Mouse (Mus musculus) embryonic facial prominence, embryonic 11.5 days (tissue): ENCODE measurements at regions not wholly inside any gene's neighbourhood (a gene's known extent, or its start where the extent isn't known, plus 50 kb on each side); places are given as distances from the start of the nearest gene placed in this dataset.

Experiments used
- ATAC-seq: fragments of 200-750 bp; cut with Nextera tagmentation; replicated peaks from 2 replicates; pipeline ENCODE4 v1.8.0; 2017; ENCODE audit warnings: low read depth; ENCODE audit not compliant: insufficient number of reproducible peaks, low FRiP score, low TSS enrichment
- DNase-seq: peaks from one replicate; pipeline ENCODE4 v3.0.0-alpha.2; 2015; ENCODE audit warnings: low spot score
- H3K27ac ChIP-seq: fragments of 300-500 bp; sonication (generic); replicated peaks from 2 replicates; pipeline ENCODE4 v1.5.1; 2014; ENCODE audit warnings: mild to moderate bottlenecking, low read depth, low read length, control low read depth
- H3K27me3 ChIP-seq: fragments of 300-500 bp; sonication (generic); 2 replicates; pipeline ENCODE4 v1.6.1; 2014; ENCODE audit warnings: mild to moderate bottlenecking, low read length, moderate library complexity, mixed read lengths; ENCODE audit not compliant: control insufficient read depth, insufficient read depth
- H3K36me3 ChIP-seq: fragments of 300-500 bp; sonication (generic); replicated peaks from 2 replicates; pipeline ENCODE4 v1.6.1; 2014; ENCODE audit warnings: low read depth, mild to moderate bottlenecking, low read length, moderate library complexity, mixed read lengths; ENCODE audit not compliant: control insufficient read depth, insufficient read depth
- H3K4me1 ChIP-seq: fragments of 300-500 bp; sonication (generic); 2 replicates; pipeline ENCODE4 v1.6.1; 2014; ENCODE audit warnings: low read length, mixed read lengths; ENCODE audit not compliant: control insufficient read depth, insufficient read depth
- H3K4me2 ChIP-seq: fragments of 300-500 bp; sonication (generic); 2 replicates; pipeline ENCODE4 v1.6.1; 2014; ENCODE audit warnings: low read depth, mild to moderate bottlenecking, control low read depth, low read length, moderate library complexity
- H3K4me3 ChIP-seq: fragments of 300-500 bp; sonication (generic); 2 replicates; pipeline ENCODE4 v1.5.1; 2014; ENCODE audit warnings: low read depth, low read length, control low read depth
- H3K9ac ChIP-seq: fragments of 300-500 bp; sonication (generic); replicated peaks from 2 replicates; pipeline ENCODE4 v1.6.1; 2014; ENCODE audit warnings: mild to moderate bottlenecking, control low read depth, low read length
- H3K9me3 ChIP-seq: fragments of 300-500 bp; sonication (generic); replicated peaks from 2 replicates; pipeline ENCODE4 v1.6.1; 2016; ENCODE audit warnings: mild to moderate bottlenecking, low read length, inconsistent platforms, mixed read lengths; ENCODE audit not compliant: control insufficient read depth
- WGBS: fragments of 180-500 bp; shearing (Covaris S2); extraction: QIAGEN DNeasy Blood & Tissue Kit; methylation state at CpG from one replicate; pipeline ENCODE4 v1.1.7; 2014; 5-methylcytosine and 5-hydroxymethylcytosine counted together

DNA sequence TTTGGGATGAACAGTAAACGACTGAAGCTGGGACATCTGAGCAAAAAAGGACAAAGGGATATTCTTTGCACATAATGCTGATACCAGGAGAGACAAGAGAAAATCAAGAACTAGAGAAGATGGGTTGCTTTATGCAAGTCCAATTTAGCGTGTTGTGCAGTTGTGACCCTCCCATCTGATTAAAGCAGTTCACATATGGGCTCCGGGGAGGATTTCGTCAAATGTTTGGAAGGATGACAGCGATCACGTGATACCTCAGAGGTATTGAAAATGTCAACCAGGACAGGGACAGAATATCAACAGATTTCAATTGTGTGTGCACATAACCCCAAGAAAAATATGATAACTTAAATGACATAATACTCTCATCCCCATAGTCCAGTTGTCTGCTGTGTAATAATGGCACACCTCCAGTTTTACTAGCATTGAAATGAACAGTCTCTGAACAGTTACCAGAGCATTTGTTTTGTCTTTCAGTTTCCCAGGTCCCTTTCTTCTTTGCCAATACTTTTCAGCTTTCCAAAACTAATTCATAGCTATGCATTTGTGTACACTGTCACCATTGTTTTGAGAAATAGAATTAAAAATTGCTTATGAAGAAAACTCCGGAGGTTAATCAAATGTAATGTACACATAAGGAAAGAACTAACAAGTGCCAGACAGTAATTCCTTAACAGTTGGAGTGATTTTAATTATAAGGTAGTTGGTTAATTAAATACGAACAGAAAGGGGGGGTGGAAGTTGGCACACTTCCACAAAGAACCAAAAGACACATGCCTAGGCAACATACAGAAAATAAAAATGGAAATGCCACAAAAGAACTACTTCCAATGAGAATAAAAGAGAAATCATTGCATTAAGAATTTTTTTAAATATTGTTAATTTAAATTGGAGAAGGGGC, 582.6 kb upstream of the Map3k7 start:
- Histone ChIP-seq H3K4me3 (no peak overlapping the region), H3K4me1 (no peaks in the 10 kb centered on the region), H3K27ac (no peak overlapping the region), H3K4me2 (no peak overlapping the region), H3K36me3 (no peaks in the 10 kb centered on the region), H3K27me3 (no peaks in the 10 kb centered on the region), H3K9me3 (no peaks in the 10 kb centered on the region), H3K9ac (no peak overlapping the region)
- WGBS, result 90% methylated on average over 8 of the region's 8 CpGs
- ATAC-seq, result no peak
- no peak for DNase-seq

DNA sequence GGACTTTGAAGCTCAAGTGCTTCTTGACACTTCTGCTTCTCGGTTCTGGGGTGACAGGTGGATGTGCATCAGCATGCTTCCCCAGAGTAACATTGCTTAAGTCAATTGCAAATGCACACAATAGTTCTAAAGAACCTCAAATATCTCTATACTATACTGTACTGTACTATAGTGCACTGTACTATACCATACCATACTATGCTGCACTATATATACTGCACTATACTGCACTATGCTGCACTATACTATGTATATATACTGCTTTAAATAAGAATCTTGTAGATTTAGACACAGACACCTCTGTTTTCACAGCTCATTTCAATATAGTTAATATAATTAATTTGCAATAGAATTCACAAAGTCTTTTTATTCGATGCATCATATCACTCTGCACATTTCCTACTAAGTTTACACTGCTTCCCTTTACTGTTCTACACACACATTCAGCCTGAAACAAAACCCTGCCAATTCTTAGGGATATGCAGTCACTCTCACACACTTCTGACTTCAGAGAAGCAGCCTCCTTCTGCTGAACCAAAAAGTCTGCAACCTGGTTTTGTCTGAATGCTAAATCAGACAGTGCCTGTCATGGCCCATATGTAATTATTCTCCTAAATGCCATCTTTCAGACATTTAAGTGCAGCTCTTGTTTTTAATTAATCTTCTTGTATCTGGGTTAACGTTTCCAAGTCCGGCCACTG, 570.8 kb upstream of the Map3k7 start:
- no peak overlapping the region for H3K4me2 ChIP-seq
- H3K4me3 ChIP-seq, result no peak overlapping the region
- ATAC-seq, result no peak
- DNase-seq, result no peak
- no peaks in the 10 kb centered on the region for H3K4me1 ChIP-seq
- H3K36me3 ChIP-seq, result no peaks in the 10 kb centered on the region
- H3K27ac ChIP-seq, result no peak overlapping the region
- H3K9me3 ChIP-seq, result no peaks in the 10 kb centered on the region
- 82% methylated on average over 4 of the region's 4 CpGs for WGBS
- H3K9ac ChIP-seq, result no peak overlapping the region
- no peaks in the 10 kb centered on the region for H3K27me3 ChIP-seq

DNA sequence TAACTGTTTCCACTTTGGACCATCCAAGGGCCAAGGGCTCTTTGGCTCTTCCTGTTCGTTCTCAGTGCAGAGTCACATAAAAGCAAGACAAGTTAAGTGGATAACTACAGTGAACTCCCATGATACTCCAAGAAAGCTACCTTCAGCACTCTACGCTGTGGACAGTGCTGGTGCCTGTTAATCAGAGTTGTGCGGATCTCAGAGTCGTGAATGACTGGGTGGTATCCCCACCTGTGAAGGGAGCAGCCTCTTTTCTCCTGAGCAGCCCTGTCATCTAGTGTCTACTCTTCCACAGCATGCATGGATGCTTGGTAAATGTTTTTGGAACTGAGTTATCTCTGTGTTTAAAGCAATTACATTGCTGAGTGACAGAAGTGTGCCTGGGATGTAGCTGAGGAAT, 568.4 kb upstream of the Map3k7 start:
- Histone ChIP-seq H3K9me3 (no peaks in the 10 kb centered on the region), H3K9ac (no peak overlapping the region), H3K4me2 (no peak overlapping the region), H3K27me3 (no peaks in the 10 kb centered on the region), H3K4me1 (no peaks in the 10 kb centered on the region), H3K4me3 (no peak overlapping the region), H3K27ac (no peak overlapping the region), H3K36me3 (no peaks in the 10 kb centered on the region)
- DNase-seq (peak; percentile 28), ATAC-seq (no peak)
- 61% methylated on average over 4 of the region's 4 CpGs for WGBS

DNA sequence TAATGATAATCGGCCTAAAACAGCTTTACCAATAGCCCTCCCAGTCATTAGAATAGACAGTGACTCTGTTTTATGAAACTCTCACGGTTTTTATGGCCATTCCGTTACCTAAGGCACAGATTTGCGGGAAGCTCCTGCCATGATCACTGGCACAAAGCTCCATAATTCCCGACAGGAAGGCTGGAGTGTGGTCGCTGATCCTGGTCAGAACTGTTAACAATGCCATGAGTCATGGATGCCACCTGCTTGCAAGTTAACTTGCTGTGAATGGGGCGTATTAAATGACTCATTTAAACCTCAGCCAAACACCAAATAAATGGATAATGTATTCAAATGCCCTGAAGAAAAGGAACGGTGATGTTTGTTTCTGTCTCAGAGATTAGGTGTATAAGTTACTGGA, 559.9 kb upstream of the Map3k7 start:
- ATAC-seq, result no peak
- H3K36me3 ChIP-seq, result no peaks in the 10 kb centered on the region
- H3K4me1 ChIP-seq, result peaks cover 4% of the 10 kb centered on the region; the same call in 1 of the 2 replicates
- 79% methylated on average over 8 of the region's 8 CpGs for WGBS
- H3K27me3 ChIP-seq, result no peaks in the 10 kb centered on the region
- H3K4me3 ChIP-seq, result no peak overlapping the region
- H3K9ac ChIP-seq, result no peak overlapping the region
- DNase-seq, result no peak
- no peak overlapping the region for H3K4me2 ChIP-seq
- no peaks in the 10 kb centered on the region for H3K9me3 ChIP-seq
- H3K27ac ChIP-seq, result no peak overlapping the region

DNA sequence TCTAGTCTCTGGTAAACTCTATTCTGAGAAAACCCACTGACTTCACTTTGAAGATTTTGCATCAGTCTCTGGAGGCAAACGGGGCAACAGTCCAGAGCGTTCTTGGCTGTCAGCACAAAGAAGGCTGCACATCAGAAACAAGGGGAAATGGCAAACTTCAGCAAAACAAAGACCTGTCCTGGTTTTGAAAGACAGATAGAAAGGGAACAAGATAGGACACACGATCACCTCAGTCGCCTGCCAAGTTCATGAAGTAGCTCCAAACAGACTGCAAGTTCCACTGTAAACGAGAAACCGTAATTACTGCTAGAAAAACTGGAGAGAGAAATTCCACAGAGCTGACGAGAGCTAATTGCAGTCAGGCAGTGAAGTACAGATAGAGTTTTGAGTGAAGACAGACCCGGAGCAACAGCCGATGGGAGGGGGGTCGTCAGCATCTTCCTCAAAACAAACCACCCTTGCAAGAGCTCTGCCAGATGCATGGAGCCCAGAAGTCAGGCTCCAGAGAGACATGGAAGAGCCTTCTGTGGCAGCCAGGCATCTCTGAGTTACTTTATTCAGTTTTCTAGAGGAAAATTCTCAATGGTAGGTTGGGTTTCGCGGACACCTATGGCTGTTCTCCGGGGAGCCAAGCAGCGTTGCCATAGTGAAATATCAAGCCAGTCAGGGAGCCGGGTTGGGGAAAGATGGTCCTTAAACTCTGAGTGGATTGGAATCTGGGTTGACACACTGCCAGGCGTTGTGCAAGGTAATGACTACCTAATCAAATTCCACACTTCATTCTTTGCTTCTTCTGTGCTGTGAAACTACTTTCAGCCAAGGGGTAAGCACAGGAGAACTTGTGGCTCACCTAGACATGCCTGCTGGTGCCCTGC, 558.8 kb upstream of the Map3k7 start:
- Histone ChIP-seq H3K27ac (no peak overlapping the region), H3K36me3 (no peaks in the 10 kb centered on the region), H3K9me3 (no peaks in the 10 kb centered on the region), H3K27me3 (no peaks in the 10 kb centered on the region), H3K4me2 (no peak overlapping the region), H3K4me3 (no peak overlapping the region), H3K4me1 (peaks cover 4% of the 10 kb centered on the region; the same call in 1 of the 2 replicates), H3K9ac (no peak overlapping the region)
- DNase-seq (peak; percentile 48), ATAC-seq (no peak)
- whole genome bisulfite sequencing, result 44% methylated on average over 16 of the region's 16 CpGs

DNA sequence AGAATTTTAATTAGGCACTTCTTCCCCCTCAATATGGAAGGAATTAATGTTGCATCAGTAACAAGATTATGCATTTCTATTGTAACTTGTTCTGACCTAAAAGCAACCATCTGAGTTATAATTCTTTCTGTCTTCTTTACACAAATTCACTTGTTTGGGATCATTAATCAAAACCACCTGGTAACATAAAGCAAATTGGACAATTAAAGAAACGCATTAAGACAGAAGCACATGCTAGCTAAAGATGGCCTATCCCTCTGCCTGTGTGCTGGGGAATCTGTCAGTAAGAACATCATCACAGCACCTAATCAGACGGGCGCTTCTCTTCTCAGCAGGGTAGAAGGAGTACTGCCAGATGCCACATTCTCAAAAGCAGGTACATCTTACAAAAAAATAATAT, 553.7 kb upstream of the Map3k7 start:
- Histone ChIP-seq H3K27me3 (no peaks in the 10 kb centered on the region), H3K36me3 (no peaks in the 10 kb centered on the region), H3K27ac (no peak overlapping the region), H3K4me1 (peaks cover 4% of the 10 kb centered on the region; the same call in 1 of the 2 replicates), H3K9ac (no peak overlapping the region), H3K4me2 (no peak overlapping the region), H3K4me3 (no peak overlapping the region), H3K9me3 (no peaks in the 10 kb centered on the region)
- no peak for ATAC-seq
- DNase-seq, result no peak
- 65% methylated on average over 3 of the region's 3 CpGs for WGBS

DNA sequence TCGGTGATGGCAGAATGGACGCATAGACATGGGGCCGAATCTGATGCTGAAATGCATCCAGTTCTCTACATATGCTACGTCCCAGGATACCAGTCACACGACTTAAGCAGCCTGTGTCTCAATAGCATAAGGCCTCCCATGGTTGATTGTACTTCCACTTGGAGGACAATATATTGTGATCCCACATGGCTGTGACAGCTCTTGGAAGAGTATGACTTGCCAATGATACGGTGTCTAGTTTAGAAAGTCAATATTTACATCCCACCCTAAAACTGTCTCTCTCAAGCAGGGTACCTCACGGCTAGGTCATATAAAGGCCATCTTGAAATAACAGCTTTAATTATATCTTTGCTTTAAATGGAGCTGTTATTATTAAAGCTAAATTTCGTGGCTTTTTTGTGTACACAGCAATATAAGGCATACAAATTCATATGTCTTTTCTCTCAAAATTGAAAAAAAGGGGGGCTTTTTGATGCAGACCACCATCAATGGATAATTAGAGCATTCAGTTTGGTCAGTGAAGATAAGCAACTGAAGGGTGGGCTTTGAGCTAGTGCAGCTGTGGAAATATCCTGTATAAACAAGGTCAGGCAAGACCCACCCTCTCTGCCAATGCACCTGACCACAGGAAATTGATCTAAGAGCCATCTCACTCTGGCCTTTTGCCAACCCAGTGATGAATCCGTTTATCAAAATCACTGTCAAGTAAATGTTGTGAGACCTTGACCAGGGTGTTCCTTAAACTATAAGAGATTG, 551.9 kb upstream of the Map3k7 start:
- DNase-seq, result no peak
- no peaks in the 10 kb centered on the region for H3K27me3 ChIP-seq
- peaks cover 4% of the 10 kb centered on the region; the same call in 1 of the 2 replicates for H3K4me1 ChIP-seq
- H3K36me3 ChIP-seq, result no peaks in the 10 kb centered on the region
- H3K4me3 ChIP-seq, result no peak overlapping the region
- H3K4me2 ChIP-seq, result no peak overlapping the region
- no peak overlapping the region for H3K27ac ChIP-seq
- H3K9ac ChIP-seq, result no peak overlapping the region
- no peak for ATAC-seq
- H3K9me3 ChIP-seq, result no peaks in the 10 kb centered on the region
- 85% methylated on average over 9 of the region's 9 CpGs for WGBS
